Mouse (Mus musculus) erythroblast, adult 5-6 weeks (primary cell): Measurements from ENCODE around the gene Unc13c. TPM values are rescaled to one million over a fixed set of nuclear protein-coding genes. Genes with fewer than 3 reads are reported as not detected.

Source experiments
- ATAC-seq: replicated peaks from 2 replicates; pipeline ENCODE4 v1.8.0; 2016; ENCODE audit warnings: moderate number of reproducible peaks, mild to moderate bottlenecking, moderate TSS enrichment, inconsistent platforms; ENCODE audit not compliant: poor library complexity, low FRiP score, severe bottlenecking
- total RNA-seq, 2 experiments: library from RNA; stranded (forward) in 1 of 2; stranded (reverse) in 1 of 2; fragments of 150-400 nt in 1 of 2; fragments of 200-764, 138-1000 nt in 1 of 2; gene quantifications; 2 replicates each; pipeline versions ENCODE4 v1.2.3 to v1.2.4; 2015 to 2017; ENCODE audit warnings: low replicate concordance in 2 of 2

Gene Unc13c
- total RNA-seq, 2 experiments from 2014 or later: not detected

DNA sequence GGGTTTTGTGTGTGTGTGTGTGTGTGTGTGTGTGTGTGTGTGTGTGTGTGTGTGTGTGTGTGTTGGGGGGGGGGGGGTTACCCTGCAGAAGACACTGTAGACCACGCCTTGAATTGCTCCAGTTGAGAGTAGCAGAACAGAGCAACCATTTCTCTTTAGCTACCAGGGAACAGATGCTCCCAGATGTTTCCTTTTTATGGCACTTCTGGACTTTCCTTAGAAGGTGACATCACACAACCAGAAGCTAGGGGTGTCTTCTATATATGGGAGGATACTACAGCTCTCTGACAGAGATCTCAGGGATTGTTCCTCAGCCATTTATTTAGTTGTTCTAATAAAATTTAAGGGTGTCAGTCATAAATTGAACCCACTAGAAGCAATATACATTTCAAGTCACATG, 85.2 kb downstream of the Unc13c start:
- no peak for ATAC-seq

DNA sequence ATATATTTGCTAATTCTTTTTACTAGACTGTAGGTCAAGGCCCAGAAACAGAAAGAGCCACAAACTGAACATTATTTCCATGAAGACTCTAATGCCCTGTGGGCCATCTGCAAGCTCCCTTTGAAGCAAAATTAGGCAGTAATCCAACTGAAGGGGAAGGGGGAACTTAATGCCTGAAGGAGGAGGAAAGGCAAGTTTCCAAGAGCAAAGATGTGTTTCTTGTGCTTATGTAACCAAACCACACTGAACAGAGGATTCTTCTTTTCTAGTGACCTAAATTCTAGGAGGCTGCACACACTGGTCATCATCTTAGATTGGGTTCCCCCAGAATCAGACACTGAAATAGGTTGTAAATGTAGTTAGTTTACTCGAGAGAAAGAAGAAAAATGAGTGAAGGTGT, 85.6 kb downstream of the Unc13c start:
- no peak for ATAC-seq

DNA sequence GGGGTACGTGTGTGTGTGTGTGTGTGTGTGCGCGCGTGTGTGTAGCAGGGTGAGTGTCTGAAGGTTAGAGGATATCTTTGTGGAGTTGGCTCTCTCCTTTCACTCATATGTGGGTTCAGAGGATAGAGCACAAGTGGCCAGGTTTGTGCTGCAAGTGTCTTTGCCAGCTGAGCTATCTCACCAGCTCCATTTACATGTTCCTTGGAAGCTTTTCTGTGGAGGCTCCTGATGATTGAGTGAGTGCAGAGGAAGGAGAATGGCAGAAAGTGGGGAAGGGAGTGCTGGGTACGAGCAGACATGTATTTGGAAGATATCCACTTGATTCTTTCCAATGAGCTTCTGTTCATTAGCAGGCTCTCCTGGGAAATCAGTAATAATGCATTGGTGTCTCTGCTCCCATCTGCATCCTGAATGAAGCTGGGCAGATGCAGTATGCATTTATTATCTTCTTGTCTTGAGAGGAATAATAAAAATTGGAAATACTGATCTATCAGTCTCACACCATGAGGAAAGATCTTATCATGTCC, 86.3 kb downstream of the Unc13c start:
- ATAC-seq: no peak

DNA sequence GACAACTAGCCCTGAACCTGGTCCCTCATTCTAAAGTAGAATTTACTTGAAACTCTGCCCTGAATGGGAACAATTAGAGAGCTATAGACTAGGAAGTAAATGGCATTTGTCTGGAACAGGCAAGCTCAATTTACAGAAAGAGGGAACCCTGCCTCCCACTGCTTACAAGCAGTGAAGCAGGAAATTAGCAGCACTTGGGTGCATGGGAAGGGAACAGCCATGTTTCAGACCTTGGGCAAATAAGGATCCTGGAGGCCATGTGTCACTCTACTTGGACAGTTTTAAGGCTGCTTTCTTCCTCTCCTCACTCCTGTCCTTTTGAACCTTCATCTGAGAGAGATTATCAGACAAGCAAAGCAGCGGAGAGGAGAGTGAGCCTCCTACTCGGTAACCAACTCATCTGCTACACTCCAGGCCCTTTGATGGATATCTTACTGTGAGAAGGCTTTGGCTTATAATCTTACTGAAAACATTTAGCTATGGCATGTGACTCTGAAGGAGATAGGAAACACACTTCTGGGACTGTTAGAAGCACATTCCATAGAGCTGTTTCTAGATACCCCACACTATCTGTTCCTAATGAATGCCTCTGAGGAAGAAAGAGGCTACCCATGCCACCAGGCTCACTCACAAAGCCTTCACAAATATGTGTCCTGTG, 101.2 kb downstream of the Unc13c start:
- ATAC-seq: no peak

DNA sequence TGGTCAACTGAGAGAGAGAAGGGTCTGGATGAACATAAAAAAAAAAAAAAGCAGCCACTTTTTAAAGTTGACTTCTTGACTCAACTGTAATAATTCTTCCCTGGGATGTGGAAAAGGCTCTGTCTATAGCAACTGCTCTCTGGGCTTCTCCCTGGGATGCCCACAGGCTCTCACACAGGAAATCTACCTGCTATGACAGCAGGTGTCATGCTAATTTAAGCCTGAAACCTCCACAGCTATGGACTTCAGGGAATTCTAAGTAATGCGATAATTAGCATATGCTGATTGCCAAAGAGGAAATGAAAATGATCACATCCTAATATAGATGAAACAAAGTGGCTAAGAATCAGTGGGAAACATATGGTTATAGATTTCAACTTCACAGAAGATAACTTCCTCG, 102.1 kb downstream of the Unc13c start:
- ATAC-seq: no peak

DNA sequence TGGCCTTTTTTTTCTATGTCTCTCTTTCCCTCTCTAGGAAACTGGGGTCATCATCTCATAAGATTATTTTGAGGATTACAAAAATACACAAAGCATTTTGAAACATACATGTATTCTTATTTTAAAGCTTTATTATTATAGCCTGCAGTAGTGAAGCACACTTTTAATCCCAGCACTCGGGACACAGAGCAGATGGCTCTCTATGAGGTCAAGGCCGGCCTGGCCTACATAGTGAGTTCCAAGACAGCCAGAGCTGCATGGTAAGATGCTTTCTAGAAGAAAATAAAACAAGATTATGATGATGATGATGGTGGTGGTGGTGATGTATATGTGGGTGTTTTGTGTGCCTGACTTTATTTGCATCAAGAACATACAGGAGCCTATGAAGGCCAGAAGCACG, 109.3 kb downstream of the Unc13c start:
- no peak for ATAC-seq

DNA sequence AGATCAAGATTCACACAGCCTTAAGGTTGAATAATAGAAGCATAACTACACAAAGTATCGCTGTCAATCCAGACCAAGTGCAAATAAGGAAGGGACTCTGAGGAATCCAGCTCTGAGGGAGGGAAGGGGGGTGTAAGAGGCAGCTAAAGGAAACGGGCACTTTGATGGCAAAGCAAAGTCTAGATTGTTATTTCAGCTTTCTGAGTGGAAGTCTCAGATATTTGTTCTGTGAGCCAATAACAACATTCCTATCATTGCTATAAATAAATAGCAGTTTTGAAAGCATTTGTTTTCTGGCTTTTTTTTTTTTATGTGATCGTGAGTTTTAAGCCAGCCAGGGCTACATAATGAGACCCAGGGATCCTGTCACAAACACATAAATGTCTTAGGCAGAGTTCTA, 114.5 kb downstream of the Unc13c start:
- no peak for ATAC-seq

DNA sequence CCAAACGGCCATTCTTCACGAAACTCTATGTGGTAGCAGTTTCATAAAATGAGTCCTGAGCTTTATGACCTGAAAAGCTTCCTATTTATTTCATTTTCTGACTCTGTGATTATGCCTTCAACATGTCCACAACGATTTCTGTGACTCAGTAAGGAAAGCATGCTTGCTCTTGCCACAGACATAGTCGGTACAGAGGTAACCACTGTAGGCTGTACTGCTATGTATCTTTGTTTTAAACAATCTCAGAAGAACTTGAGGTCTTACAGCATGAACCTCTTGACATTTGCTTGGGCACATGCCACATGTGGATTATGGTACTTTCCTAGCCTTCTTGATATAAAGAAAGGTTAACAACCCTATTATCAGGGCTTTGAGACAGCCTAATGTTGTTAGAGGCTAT, 162.1 kb downstream of the Unc13c start:
- ATAC-seq: no peak

DNA sequence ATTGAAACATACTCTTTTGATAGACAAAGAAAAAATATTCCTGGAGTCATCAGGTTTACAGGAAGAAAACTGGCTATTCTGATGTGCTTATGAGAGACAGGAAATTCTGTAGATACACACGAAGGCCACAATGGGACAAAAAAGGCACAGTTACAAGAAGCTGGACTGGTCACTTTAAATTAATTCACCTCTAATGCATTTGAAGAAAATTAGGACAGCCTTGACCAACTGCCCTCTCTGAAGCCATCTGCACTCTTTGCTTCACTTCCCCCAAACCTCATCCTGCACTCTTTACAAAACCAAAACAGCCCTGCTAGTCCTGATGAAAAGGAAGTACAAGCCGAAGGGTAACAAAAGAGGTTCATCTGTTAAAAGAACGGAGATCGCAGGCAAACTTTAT, 194.2 kb downstream of the Unc13c start:
- no peak for ATAC-seq

DNA sequence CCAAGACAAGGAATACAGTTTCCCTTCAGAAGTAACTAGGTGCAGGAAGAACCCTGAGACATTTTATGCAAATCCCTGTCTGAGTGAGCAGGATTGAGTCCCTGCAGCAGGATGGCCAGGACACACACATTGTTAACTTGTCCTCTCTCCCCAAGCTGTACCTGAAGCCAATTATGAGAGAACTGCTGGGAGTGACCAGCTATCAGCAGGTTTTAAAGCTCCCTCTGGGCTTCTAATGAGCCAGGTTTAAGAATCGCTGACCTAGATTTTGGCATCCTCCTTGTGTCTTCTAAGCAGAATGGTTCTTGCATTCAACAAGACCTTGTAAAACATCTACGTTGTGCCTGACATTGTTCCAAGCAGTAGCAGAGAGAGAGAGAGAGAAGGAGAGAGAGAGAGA, 213.6 kb downstream of the Unc13c start:
- ATAC-seq: no peak

DNA sequence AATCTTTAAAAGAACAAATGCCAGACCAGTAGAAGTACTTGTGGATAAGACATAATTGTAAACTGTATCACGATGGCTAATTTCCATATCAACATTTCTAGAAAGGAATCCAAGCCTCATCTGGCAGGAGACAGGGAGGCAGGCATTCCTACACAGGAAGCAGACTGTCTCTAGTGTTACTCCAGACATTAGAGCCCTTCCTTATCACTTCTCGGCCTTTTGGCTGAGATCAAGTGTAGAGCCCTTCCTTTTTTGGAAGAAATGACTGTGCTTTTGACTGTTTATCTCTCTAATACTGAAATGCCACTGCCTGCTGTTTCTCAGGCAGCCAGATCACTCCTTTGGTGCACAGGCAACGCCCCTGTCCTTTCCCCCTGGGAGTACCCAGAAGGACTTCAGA, 215.3 kb downstream of the Unc13c start:
- no peak for ATAC-seq

DNA sequence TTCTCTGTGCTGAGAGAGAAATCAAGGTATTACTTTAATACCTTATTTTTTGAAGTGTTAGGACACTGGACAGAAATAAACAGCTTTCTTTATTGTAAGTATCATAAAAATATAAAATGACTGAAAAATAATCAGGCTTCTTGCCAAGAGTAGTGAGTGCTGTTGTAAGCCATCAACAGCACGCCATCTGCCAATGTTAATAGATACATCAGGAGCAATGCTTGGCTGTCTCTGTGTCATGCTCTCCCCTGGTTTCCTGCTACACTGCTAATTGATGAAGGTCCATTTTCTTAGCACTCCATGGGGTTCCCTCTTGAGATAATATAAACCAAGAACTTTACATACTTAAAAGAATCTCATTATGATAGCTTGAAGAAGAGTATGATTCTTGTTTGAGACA, 217.4 kb downstream of the Unc13c start:
- ATAC-seq: no peak

DNA sequence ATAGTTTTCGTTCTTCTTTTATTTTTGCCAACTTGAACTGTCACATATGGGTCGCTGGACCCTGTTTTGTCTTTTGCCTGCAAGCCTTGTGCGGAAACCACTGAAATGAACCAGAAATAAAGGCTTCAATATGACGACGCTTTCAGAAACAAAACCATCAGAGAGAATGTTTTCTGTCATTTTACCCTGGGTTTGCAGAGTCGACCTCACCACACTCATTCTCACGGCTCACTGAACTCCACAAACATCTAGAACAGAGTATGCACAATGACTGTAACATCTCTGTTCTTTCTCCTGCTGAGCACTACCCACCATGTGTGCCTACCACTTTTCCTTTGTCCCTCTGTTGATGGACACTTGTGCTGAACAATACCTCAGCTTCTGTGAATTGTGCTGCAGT, 234.3 kb downstream of the Unc13c start:
- no peak for ATAC-seq

DNA sequence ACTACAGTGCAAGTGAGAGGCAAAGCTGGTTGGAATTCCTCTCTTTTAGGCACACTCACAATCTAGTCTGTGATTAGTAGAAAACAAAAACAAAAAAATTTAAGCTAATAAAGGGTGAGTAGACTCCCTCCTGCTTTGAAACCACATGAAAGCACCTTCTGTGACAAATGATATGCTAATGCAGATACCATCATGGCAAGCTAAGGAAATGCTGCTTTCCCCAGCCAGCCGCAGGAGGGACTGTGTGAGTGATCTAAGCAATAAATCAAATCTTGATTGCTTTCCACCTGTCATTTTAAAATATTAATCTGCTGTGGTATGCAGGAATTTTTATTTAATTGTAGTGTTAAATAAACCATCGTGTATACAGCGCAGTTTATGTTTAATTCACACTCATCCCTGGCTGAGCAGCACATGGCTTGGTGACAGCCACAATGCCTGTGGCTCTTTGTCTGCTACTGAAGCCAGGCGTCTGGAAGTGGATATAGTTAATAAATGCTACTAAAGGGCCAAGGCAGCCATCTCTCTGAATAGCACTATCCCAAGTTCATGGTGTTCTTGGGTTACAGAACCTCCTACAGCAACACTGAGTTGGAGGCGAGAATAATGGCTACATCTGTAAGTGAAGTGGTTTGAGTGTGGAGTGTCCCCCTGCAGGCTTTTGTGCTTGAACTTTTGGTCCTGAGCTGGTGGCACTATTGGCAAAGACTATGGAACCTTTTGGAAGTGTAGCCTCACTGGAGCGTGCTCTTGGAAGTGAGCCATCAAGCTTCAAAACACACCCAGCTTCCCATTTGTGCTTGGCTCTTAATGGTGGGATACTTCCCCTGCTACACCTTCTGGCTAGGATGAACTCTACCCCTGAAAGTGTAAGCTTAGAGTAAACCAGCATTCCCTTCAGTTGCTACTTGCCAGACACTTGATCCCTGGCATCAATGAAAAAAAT, 242.8 kb downstream of the Unc13c start:
- no peak for ATAC-seq

DNA sequence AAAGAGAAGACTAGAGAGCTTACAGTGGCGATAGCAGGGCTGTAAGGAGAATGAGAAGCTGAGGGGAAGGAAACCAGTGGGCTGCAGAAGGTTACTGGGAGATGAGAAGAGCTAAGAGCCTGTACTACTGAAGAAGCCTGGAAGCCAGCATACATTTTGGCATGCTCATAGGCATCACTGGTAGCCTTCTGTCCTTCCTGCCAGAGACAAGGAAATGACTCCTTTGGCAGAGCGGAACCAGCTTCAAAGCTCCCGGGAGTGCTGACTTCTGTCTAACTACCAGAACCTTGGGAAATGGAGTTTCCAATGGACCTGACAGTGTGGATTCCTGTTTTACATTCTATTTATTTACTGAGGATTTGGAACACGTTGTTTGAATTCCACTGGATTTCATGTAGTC, 244.0 kb downstream of the Unc13c start:
- ATAC-seq: no peak

DNA sequence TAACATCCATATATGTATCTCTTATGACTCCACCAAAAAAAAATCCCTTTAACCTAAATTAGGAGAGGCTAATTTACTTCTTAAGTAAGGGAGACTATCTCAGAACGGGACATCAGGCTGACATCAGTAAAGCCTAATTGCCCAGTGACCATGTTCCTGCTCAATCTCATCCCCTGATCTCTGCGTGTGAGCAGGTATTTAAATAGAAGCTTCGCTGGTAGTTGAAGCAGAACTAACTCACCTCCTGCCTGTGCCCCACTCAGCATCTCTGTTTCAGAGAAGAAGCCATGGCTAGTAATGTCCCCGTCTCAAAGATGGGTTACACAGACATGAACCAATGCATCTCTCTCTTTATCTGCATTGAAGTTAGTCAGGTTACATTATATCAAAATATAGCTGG, 255.3 kb downstream of the Unc13c start:
- ATAC-seq: no peak

DNA sequence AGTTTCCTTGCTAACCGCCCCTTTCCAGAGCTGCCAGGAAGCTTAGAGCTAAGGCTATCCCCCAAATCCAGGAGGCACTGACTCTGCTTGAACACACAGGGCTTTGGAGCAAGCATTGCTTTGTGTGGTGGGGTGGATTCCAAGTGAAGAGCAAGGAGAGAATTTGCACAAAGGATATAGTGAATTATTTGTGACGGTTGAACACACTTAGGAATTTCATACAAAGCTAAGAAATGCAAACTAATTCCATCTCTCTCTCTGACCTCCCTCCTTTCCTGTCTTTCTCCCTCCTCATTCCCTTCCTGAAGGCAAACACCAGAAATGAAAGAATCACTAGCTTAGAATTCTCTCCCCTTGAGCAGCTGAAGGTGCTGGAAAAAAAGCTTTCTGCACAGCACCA, 271.7 kb downstream of the Unc13c start:
- ATAC-seq: no peak

DNA sequence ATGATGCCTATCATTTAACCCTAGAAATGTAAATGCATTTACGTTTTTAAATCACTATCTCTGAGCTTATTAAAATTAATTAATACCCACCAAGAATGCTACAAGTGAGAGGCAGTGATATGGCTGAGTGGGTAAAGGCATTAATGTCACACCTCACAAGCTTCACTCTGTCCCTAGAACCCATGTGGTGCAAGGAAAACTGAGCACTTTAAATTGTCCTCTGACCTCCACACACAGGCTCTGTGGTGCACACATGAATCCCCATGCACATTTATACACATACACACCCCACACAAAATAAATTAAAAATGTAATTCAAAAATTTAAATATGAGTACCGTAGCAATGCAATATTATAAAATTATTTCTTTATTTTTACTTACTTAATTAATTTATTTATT, 287.2 kb downstream of the Unc13c start:
- ATAC-seq: no peak

DNA sequence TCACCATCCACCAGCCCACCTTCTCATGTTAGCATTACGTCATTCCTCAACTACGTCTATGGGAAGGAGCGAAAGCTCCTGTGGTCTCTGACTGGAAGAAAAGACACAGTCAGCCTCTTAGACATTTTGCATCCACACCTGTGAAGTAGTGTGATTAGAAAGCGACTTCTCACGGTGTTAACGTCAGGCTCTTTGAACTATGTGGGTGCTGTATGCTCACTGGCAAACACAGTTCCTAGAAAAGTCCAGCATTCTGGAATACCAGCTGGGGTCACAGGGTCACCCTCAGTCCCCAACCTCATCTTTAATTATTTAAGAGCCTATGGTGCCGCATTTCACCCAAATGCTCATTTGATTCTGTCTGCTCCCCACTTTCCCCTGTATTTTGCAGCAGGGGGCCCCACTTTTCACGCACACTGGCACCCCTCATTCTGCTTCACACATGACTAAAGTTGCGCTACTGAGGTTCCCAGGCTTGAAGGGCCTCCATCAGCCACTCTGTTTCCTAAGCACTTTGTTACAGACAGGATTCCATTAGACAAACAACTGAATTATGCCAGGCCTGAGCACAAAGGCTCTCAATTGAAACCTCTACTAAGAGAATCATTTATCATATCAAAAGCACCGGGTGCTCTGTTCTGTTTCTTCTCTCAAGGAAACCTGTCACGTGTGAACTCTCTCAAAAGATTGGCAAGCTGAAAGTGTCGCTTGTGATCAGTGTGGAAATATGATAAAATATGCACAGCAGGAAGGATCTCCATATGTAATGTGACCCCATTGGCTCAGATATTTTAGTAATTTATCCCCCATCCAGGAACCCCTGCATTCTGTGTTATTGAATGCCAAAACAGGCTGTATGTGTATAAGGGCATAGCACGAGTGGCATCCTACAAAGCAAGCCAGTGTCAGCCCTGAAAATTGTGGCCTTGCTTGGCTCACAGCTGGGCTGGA, 287.9 kb downstream of the Unc13c start:
- no peak for ATAC-seq

DNA sequence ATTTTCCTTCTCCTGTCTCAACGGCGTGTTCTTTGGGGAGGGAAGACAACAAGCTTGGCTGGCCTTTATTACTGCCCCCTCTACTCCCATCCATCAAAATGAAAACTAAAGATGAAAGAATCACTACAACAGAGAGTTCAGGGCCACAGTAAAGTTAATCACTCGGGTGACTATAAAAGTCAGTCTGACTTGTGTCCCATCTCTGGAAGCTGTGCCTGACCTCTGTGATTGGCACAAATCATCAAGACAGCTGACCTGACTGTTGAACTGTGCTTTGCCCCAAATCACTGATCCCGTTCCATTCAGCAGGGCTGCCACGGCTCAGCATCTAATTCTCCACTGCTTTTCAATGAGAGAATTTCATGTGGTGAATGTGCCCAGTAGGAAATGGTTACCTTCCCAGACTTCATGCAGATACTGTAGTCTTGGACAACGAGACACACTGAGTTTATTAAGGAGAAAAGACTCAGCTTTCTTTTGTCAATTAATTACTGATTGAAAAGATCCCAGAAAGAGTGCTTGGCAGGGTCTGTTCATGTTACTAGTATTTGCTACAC, 297.0 kb downstream of the Unc13c start:
- no peak for ATAC-seq
